Mouse (Mus musculus): ENCODE data around the gene Cldn2. TPM values are rescaled to one million over a fixed set of nuclear protein-coding genes. Genes with fewer than 3 reads are reported as not detected.

The Cldn2 gene
- total and polyA plus RNA-seq, 3 experiments, result not detected

DNA sequence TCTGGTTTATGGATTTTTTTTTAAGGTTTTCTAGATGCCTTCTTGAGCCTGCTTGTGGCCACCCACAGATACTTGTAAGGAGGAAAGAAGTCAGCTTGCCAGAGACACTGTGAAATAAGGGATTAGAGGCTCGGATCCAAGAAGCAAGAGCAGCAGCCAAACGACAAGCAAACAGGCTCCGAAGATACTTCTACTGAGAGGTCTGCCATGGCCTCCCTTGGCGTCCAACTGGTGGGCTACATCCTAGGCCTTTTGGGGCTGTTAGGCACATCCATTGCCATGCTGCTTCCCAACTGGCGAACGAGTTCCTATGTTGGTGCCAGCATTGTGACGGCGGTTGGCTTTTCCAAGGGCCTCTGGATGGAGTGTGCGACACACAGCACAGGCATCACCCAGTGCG lies 7.9 kb downstream of the Cldn2 start:
- Histone ChIP-seq H3K27ac (ENCODE audit: control insufficient read depth, low read depth, low read length) (no peak overlapping the region), H3K4me1 (ENCODE audit: control insufficient read depth in 1 of 2, insufficient read depth in 2 of 2, low read length in 2 of 2) (peaks cover 6 to 15% of the 10 kb centered on the region in 2 experiments), H3K9ac (ENCODE audit: control insufficient read depth, low read depth, low read length, poor library complexity, severe bottlenecking) (no peak overlapping the region), H3K27me3 (ENCODE audit: control insufficient read depth in 1 of 2, insufficient read depth in 2 of 2, low read length in 2 of 2) (no peaks in the 10 kb centered on the region), H3K9me3 (replicated peaks; ENCODE audit: insufficient read depth, low read length) (no peaks in the 10 kb centered on the region), H3K36me3 (ENCODE audit: control insufficient read depth in 1 of 2, insufficient read depth in 2 of 2, low read length in 2 of 2) (peaks cover 0 to 14% of the 10 kb centered on the region in 2 experiments; a peak in 2 of 4 replicates), H3K79me2 (ENCODE audit: control insufficient read depth, insufficient read depth, low read length, poor library complexity) (no peaks in the 10 kb centered on the region), H3K4me3 (ENCODE audit: control insufficient read depth in 1 of 2, insufficient read depth in 1 of 2, low read depth in 2 of 2, low read length in 2 of 2) (no peak overlapping the region)
- no peak for TF ChIP-seq BHLHE40 (IDR thresholded peaks at IDR 0.05; ENCODE audit: borderline replicate concordance, low read depth, low read length)
- no peak for TF ChIP-seq POLR2AphosphoS2 (IDR thresholded peaks at IDR 0.05; ENCODE audit: low read length)
- TF ChIP-seq KAT2A (conservative IDR thresholded peaks at IDR 0.05; ENCODE audit: low read depth, low read length), result no peak
- TF ChIP-seq NELFE (IDR thresholded peaks at IDR 0.05; ENCODE audit: low read depth, low read length), result no peak
- no peak for TF ChIP-seq MEF2A (IDR thresholded peaks at IDR 0.05; ENCODE audit: extremely low read depth, insufficient replicate concordance, low read depth, low read length, poor library complexity, severe bottlenecking)
- DNase-seq (ENCODE audit: low read depth, low spot score), result no peak

DNA sequence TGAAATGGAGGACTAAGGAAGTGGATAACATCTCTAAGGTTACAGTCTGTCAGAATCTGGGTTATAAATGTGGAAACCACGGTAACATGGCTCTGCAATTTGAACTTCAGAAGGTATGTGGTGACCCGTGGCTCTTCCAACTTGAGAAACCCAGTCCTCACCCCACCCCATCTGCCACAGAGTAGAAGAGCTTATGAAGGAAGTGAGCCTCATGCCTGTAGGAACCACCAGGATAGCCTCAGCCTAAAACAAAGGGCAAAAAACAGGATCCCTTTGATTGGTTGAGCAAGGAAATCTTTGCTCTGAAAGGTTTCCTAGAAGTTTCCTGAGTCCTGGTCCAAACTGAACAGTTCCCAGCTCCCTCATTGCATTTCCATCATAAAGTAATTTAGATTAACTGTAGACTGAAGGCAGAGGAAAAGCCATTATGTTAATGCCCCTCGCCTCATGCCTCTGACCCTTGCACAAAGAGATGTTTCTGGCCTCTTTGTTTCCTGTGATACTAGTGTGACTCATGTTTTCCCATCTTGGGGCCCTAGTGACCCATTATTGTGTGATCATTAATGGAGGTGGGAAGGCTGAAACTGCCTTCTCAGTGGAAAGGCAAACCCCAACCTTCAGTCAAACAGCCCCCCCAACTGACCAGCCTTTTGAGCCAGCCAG lies 12.1 kb downstream of the Cldn2 start:
- Histone ChIP-seq H3K4me1 (ENCODE audit: control insufficient read depth in 1 of 2, insufficient read depth in 2 of 2, low read length in 2 of 2) (peaks cover 21 to 43% of the 10 kb centered on the region in 2 experiments), H3K27ac (ENCODE audit: control insufficient read depth, low read depth, low read length) (peak overlapping the region; percentile 91), H3K79me2 (ENCODE audit: control insufficient read depth, insufficient read depth, low read length, poor library complexity) (no peaks in the 10 kb centered on the region), H3K9me3 (replicated peaks; ENCODE audit: insufficient read depth, low read length) (no peaks in the 10 kb centered on the region), H3K36me3 (ENCODE audit: control insufficient read depth in 1 of 2, insufficient read depth in 2 of 2, low read length in 2 of 2) (peaks cover 0 to 39% of the 10 kb centered on the region in 2 experiments; a peak in 2 of 4 replicates), H3K27me3 (ENCODE audit: control insufficient read depth in 1 of 2, insufficient read depth in 2 of 2, low read length in 2 of 2) (no peaks in the 10 kb centered on the region), H3K4me3 (ENCODE audit: control insufficient read depth in 1 of 2, insufficient read depth in 1 of 2, low read depth in 2 of 2, low read length in 2 of 2) (no peak overlapping the region), H3K9ac (ENCODE audit: control insufficient read depth, low read depth, low read length, poor library complexity, severe bottlenecking) (peak overlapping the region; percentile 53)
- TF ChIP-seq KAT2A (conservative IDR thresholded peaks at IDR 0.05; ENCODE audit: low read depth, low read length) (no peak), POLR2A (IDR thresholded peaks at IDR 0.05; ENCODE audit: control insufficient read depth in 1 of 2, insufficient read depth in 1 of 2, low read depth in 1 of 2, low read length in 2 of 2, poor library complexity in 1 of 2) (no peak), ELF1 (IDR thresholded peaks at IDR 0.05; ENCODE audit: low read depth, low read length) (no peak), CHD2 (IDR thresholded peaks at IDR 0.05; ENCODE audit: low read length) (no peak), USF1 (IDR thresholded peaks at IDR 0.05; ENCODE audit: low read depth, low read length) (no peak), MAX (IDR thresholded peaks at IDR 0.05; ENCODE audit: low read length) (no peak), BHLHE40 (IDR thresholded peaks at IDR 0.05; ENCODE audit: borderline replicate concordance, low read depth, low read length) (no peak), EP300 (IDR thresholded peaks at IDR 0.05; ENCODE audit: low read depth in 1 of 2, low read length in 2 of 2) (0 out of 4 replicates have a peak, but pooled peaks of 1 of the 2 experiments have one; percentile 2), ZNF384 (IDR thresholded peaks at IDR 0.05; ENCODE audit: low read depth, low read length) (no peak), TCF12 (IDR thresholded peaks at IDR 0.05; ENCODE audit: low read depth, low read length) (no peak), JUND (IDR thresholded peaks at IDR 0.05; ENCODE audit: low read depth, low read length) (0 out of 2 replicates have a peak, but pooled peaks have one; percentile 15), E2F4 (IDR thresholded peaks at IDR 0.05; ENCODE audit: borderline replicate concordance, low read depth, low read length) (no peak), ZMIZ1 (IDR thresholded peaks at IDR 0.05; ENCODE audit: low read depth, low read length) (no peak), NRF1 (IDR thresholded peaks at IDR 0.05; ENCODE audit: insufficient read depth, low read depth, low read length, poor library complexity, severe bottlenecking) (no peak), TAL1 (IDR thresholded peaks at IDR 0.05; ENCODE audit: low read length) (no peak), MYB (IDR thresholded peaks at IDR 0.05; ENCODE audit: low read depth, low read length) (no peak)
- DNase-seq (ENCODE audit: low read depth, low spot score), result peak; percentile 56
